Mouse (Mus musculus): ENCODE results near the gene Usmg5. TPM values are rescaled to one million over a fixed set of nuclear protein-coding genes. Genes with fewer than 3 reads are reported as not detected.

Gene Usmg5
- polyA plus RNA-seq, 1 experiment from 2014 or later: 1,445 TPM

DNA sequence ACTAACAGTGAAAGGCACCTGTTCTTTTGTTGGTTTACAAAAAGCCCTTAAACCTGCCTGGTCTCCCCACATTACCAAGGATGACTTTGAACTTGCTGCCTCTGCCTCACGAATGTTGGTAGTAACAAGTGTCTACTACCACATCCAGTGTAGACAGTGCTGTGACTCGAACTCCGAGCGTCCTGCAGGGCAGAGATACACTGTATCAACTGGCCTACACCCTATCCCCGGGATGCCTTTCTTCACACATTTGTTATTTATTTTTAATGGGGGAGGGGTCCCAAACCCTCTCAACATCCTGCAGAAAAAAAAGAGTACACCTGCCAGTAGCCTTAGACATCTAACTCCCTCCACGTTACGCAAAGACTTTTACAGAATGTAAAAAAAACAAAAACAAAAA lies 40.6 kb downstream of the Usmg5 start:
- WGBS: 6% methylated on average over 7 of the region's 7 CpGs
- H3K4me2 ChIP-seq (ENCODE audit: low read length): peak overlapping the region; percentile 77
- H3K4me3 ChIP-seq (ENCODE audit: low read depth, low read length): peak overlapping the region; percentile 89
- H3K9ac ChIP-seq (ENCODE audit: low read length): peak overlapping the region; percentile 77
- DNase-seq (ENCODE audit: low spot score): no peak
- H3K9me3 ChIP-seq (ENCODE audit: control insufficient read depth, low read length): no peaks in the 10 kb centered on the region
- peaks cover 4% of the 10 kb centered on the region for H3K4me1 ChIP-seq (replicated peaks; ENCODE audit: control insufficient read depth, insufficient read depth, low read length)
- H3K27me3 ChIP-seq (replicated peaks; ENCODE audit: control insufficient read depth, insufficient read depth, low read length): no peaks in the 10 kb centered on the region
- H3K36me3 ChIP-seq (ENCODE audit: control insufficient read depth, insufficient read depth, low read length): peaks cover 20% of the 10 kb centered on the region; the same call in 1 of the 2 replicates
- no peak; the same call in 1 of the 2 replicates for ATAC-seq (replicated peaks; ENCODE audit: low FRiP score, low TSS enrichment, low read depth)
- H3K27ac ChIP-seq (ENCODE audit: low read depth): no peak overlapping the region

DNA sequence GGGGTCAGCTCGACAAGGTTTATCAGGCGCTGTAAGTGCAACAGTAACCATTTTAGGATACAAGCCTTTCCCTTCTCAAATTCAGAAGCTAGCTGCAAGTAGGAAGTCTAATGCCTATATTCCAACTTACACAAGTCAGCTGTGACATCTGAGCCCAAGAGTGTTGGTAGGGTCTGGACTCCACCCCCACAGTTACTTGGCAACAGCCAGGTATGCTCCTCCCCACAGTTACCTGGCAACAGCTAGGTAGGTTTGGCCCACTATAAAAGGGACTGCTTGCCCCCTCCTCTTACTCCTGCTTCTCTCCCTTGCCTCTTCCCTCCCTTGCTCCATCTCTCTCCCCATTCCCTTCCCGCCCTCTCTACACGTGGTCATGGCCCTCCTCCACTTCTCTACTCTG lies 41.4 kb downstream of the Usmg5 start:
- WGBS: 63% methylated on average over 4 of the region's 4 CpGs
- Histone ChIP-seq H3K27ac (ENCODE audit: low read depth) (no peak overlapping the region), H3K4me2 (ENCODE audit: low read length) (peak overlapping the region; percentile 77), H3K36me3 (ENCODE audit: control insufficient read depth, insufficient read depth, low read length) (peaks cover 24% of the 10 kb centered on the region; the same call in 1 of the 2 replicates), H3K27me3 (replicated peaks; ENCODE audit: control insufficient read depth, insufficient read depth, low read length) (no peaks in the 10 kb centered on the region), H3K4me3 (ENCODE audit: low read depth, low read length) (no peak overlapping the region), H3K4me1 (replicated peaks; ENCODE audit: control insufficient read depth, insufficient read depth, low read length) (peaks cover 4% of the 10 kb centered on the region), H3K9ac (ENCODE audit: low read length) (no peak overlapping the region), H3K9me3 (ENCODE audit: control insufficient read depth, low read length) (no peaks in the 10 kb centered on the region)
- DNase-seq (ENCODE audit: low spot score) (no peak), ATAC-seq (replicated peaks; ENCODE audit: low FRiP score, low TSS enrichment, low read depth) (no peak)

DNA sequence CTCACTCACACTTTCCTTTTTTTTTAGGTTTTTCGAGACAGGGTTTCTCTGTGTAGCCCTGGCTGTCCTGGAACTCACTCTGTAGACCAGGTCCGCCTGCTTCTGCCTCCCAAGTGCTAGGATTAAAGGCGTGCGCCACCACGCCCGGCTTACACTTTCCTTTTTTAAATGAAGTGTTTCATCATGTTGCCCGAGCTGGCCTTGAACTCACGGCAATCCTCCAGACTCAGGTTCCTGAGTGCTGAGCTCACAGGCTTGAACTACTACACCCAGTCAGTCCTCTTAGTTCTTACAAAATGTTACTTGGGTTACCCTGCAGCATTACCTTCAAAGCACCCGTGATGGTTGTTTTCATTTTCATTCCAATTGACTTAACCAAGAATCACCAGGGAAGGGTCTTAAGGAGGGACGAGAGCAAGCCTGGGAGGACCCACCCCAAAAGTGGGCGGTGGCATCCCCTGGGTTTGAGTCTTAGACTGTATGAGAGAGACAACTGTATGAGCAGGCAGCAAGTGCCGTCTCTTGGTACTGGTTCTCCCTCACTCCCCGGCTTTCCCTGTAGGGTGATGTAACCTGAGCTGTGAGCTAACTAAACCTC lies 43.1 kb downstream of the Usmg5 start:
- Histone ChIP-seq H3K36me3 (ENCODE audit: control insufficient read depth, insufficient read depth, low read length) (peaks cover 24% of the 10 kb centered on the region; the same call in 1 of the 2 replicates), H3K9ac (ENCODE audit: low read length) (no peak overlapping the region), H3K4me2 (ENCODE audit: low read length) (no peak overlapping the region), H3K9me3 (ENCODE audit: control insufficient read depth, low read length) (no peaks in the 10 kb centered on the region), H3K27ac (ENCODE audit: low read depth) (no peak overlapping the region), H3K4me1 (replicated peaks; ENCODE audit: control insufficient read depth, insufficient read depth, low read length) (peaks cover 4% of the 10 kb centered on the region), H3K27me3 (replicated peaks; ENCODE audit: control insufficient read depth, insufficient read depth, low read length) (no peaks in the 10 kb centered on the region), H3K4me3 (ENCODE audit: low read depth, low read length) (no peak overlapping the region)
- no peak for ATAC-seq (replicated peaks; ENCODE audit: low FRiP score, low TSS enrichment, low read depth)
- DNase-seq (ENCODE audit: low spot score): no peak
- WGBS: 85% methylated on average over 13 of the region's 13 CpGs

DNA sequence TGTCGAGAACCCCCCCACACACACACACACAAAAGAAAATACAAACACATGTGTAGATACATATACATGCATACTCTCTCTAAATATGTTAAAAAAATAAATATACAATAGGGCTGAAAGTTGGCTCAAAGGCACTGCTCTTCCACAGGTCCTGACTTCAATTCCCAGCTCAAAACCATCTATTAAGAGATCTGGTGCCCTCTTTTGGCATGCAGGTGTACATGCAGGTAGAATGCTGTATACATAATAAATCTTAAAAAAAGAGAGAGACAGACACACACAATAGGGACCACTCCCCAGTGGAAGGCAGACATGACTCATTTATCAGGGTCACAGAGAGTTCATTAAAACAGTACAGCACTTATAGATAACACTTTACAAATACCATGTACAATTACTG lies 44.1 kb downstream of the Usmg5 start:
- Histone ChIP-seq H3K4me3 (ENCODE audit: low read depth, low read length) (no peak overlapping the region), H3K27ac (ENCODE audit: low read depth) (no peak overlapping the region), H3K4me1 (replicated peaks; ENCODE audit: control insufficient read depth, insufficient read depth, low read length) (peaks cover 4% of the 10 kb centered on the region), H3K36me3 (ENCODE audit: control insufficient read depth, insufficient read depth, low read length) (peaks cover 30% of the 10 kb centered on the region; the same call in 1 of the 2 replicates), H3K4me2 (ENCODE audit: low read length) (no peak overlapping the region), H3K9me3 (ENCODE audit: control insufficient read depth, low read length) (no peaks in the 10 kb centered on the region), H3K9ac (ENCODE audit: low read length) (no peak overlapping the region), H3K27me3 (replicated peaks; ENCODE audit: control insufficient read depth, insufficient read depth, low read length) (no peaks in the 10 kb centered on the region)
- WGBS: 91% methylated on average over 1 of the region's 1 CpGs
- DNase-seq (ENCODE audit: low spot score): no peak
- no peak for ATAC-seq (replicated peaks; ENCODE audit: low FRiP score, low TSS enrichment, low read depth)

DNA sequence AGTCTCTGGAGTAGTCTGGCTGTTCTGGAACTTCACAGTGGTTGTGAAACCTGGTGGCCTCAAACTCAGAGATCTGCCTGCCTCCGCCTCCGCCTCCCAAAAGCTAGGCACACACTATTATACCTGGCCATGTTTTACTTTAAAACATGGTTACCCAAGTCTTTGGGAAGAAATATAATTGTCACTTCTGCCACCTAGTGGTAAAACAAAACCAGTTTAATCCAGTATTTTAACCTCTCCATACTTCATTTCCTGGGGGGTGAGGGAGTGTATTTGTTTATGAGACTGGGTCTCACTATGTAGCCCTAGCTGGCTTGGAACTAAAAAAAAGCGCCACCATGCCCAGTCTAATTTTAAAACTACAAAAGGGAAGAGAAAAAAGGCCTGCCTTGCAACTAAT lies 46.8 kb downstream of the Usmg5 start:
- Histone ChIP-seq H3K36me3 (ENCODE audit: control insufficient read depth, insufficient read depth, low read length) (peaks cover 55% of the 10 kb centered on the region), H3K4me2 (ENCODE audit: low read length) (no peak overlapping the region), H3K27ac (ENCODE audit: low read depth) (no peak overlapping the region), H3K9ac (ENCODE audit: low read length) (no peak overlapping the region), H3K4me3 (ENCODE audit: low read depth, low read length) (no peak overlapping the region), H3K27me3 (replicated peaks; ENCODE audit: control insufficient read depth, insufficient read depth, low read length) (no peaks in the 10 kb centered on the region), H3K4me1 (replicated peaks; ENCODE audit: control insufficient read depth, insufficient read depth, low read length) (no peaks in the 10 kb centered on the region), H3K9me3 (ENCODE audit: control insufficient read depth, low read length) (no peaks in the 10 kb centered on the region)
- 90% methylated on average over 3 of the region's 3 CpGs for WGBS
- ATAC-seq (replicated peaks; ENCODE audit: low FRiP score, low TSS enrichment, low read depth) (no peak), DNase-seq (ENCODE audit: low spot score) (no peak)

DNA sequence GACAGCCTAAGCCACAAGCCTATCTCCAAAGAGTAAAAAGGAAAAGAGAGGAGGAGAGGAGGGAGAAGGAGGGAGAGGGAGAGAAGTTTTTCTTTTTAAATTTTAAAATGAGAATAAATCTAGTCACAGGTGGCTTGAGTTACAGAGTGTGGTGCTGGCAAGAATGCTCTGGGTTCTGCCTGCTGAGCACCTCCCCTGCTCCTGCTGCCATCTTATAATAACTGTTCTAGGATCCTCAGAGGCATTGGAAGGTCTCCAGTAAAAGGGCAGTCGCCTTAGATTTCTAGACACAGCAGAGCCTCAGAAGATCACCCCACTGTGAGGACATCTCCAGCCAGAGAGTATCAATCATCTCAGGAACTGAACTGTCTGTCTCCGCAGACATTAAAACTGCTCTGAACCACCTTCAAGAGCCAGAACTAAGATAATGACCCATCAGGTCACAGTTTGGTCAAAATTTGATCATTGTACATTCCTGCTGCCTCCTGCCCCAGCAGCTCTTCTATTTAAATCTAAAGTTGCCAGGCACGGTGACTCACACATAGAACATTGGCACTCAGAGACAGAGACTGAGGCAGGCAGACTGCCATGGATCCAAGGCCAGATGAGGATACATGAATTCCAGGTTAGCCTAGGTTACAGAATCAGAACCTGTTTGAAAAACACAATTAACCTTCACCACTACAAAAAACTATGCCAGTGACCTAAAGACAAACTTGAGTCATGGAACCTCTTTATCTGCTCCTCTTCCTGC lies 49.5 kb downstream of the Usmg5 start:
- H3K4me2 ChIP-seq (ENCODE audit: low read length): no peak overlapping the region
- no peaks in the 10 kb centered on the region for H3K9me3 ChIP-seq (ENCODE audit: control insufficient read depth, low read length)
- no peak overlapping the region for H3K4me3 ChIP-seq (ENCODE audit: low read depth, low read length)
- 80% methylated on average over 3 of the region's 3 CpGs for WGBS
- no peaks in the 10 kb centered on the region for H3K4me1 ChIP-seq (replicated peaks; ENCODE audit: control insufficient read depth, insufficient read depth, low read length)
- H3K9ac ChIP-seq (ENCODE audit: low read length): no peak overlapping the region
- H3K27ac ChIP-seq (ENCODE audit: low read depth): no peak overlapping the region
- DNase-seq (ENCODE audit: low spot score) (no peak), ATAC-seq (replicated peaks; ENCODE audit: low FRiP score, low TSS enrichment, low read depth) (no peak)
- H3K36me3 ChIP-seq (ENCODE audit: control insufficient read depth, insufficient read depth, low read length): peaks cover 69% of the 10 kb centered on the region
- H3K27me3 ChIP-seq (replicated peaks; ENCODE audit: control insufficient read depth, insufficient read depth, low read length): no peaks in the 10 kb centered on the region

DNA sequence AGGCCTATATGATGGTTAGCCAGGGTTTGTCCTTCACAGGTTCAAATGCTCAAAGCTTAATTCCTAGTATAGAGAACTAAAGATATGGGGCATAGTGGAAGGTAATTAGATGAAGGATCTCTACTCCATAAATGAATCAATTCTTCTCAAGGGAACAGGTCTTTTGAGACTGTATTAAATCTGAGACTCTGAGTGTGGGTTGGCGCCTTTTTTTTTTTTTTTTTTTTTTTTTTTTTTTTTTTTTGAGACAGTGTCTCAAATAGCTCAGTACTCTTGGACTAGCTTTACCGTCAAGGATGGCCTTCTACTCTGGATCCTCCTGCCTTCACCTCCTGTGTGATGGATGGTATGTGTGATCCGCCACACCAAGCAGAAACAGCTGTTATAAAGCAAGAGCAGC lies 53.9 kb downstream of the Usmg5 start:
- H3K9ac ChIP-seq (ENCODE audit: low read length): no peak overlapping the region
- no peaks in the 10 kb centered on the region for H3K4me1 ChIP-seq (replicated peaks; ENCODE audit: control insufficient read depth, insufficient read depth, low read length)
- no peak for DNase-seq (ENCODE audit: low spot score)
- no peaks in the 10 kb centered on the region for H3K27me3 ChIP-seq (replicated peaks; ENCODE audit: control insufficient read depth, insufficient read depth, low read length)
- H3K4me2 ChIP-seq (ENCODE audit: low read length): no peak overlapping the region
- 73% methylated on average over 3 of the region's 3 CpGs for WGBS
- no peak overlapping the region for H3K4me3 ChIP-seq (ENCODE audit: low read depth, low read length)
- ATAC-seq (replicated peaks; ENCODE audit: low FRiP score, low TSS enrichment, low read depth): no peak
- H3K9me3 ChIP-seq (ENCODE audit: control insufficient read depth, low read length): no peaks in the 10 kb centered on the region
- H3K36me3 ChIP-seq (ENCODE audit: control insufficient read depth, insufficient read depth, low read length): peaks cover 77% of the 10 kb centered on the region
- H3K27ac ChIP-seq (ENCODE audit: low read depth): no peak overlapping the region

DNA sequence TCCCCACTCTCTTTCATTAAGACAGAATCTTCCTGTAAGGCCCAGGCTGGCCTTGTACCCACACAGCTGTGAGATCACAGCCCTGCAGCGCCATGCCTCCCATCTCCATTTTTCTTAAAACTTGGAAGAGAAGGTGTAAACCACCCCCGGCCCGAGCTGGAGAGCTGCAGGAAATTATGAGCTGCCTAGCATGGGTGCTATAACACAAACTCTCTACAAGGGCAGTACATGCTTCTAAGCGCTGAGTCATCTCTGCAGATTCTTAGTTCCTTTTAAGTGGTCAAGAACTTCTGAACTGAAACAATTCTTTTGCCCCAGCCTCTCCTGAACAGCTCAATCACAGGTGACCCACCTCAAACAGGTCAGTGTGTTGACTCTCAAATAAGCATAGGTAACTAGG lies 55.5 kb downstream of the Usmg5 start:
- no peak overlapping the region for H3K27ac ChIP-seq (ENCODE audit: low read depth)
- H3K27me3 ChIP-seq (replicated peaks; ENCODE audit: control insufficient read depth, insufficient read depth, low read length): no peaks in the 10 kb centered on the region
- H3K4me2 ChIP-seq (ENCODE audit: low read length): no peak overlapping the region
- H3K9ac ChIP-seq (ENCODE audit: low read length): no peak overlapping the region
- WGBS: 84% methylated on average over 4 of the region's 4 CpGs
- DNase-seq (ENCODE audit: low spot score): no peak
- no peaks in the 10 kb centered on the region for H3K4me1 ChIP-seq (replicated peaks; ENCODE audit: control insufficient read depth, insufficient read depth, low read length)
- H3K36me3 ChIP-seq (ENCODE audit: control insufficient read depth, insufficient read depth, low read length): peaks cover 64% of the 10 kb centered on the region
- H3K4me3 ChIP-seq (ENCODE audit: low read depth, low read length): no peak overlapping the region
- ATAC-seq (replicated peaks; ENCODE audit: low FRiP score, low TSS enrichment, low read depth): no peak
- H3K9me3 ChIP-seq (ENCODE audit: control insufficient read depth, low read length): no peaks in the 10 kb centered on the region
